Mouse (Mus musculus): ENCODE measurements around the gene Gm20737. TPM values are rescaled to one million over a fixed set of nuclear protein-coding genes. Genes with fewer than 3 reads are reported as not detected.
"Not testable (repeated sequence)": the region's sequence is repeated elsewhere in the genome, so short reads cannot be mapped to it uniquely, and the experiment has no call there.

Gm20737 gene
- polyA plus RNA-seq (2015; fragmentation: Nextera tagmentation; extraction: Ambion mirVana), result not detected in 2 replicates

GRCm38 (mm10) chrY:10535942-10536341 is at the start of gene Gm20737:
Gene Gm20737 (minus strand): TSS chrY:10536042.
- not testable (repeated sequence) for H3K4me2 ChIP-seq; ATAC-seq (ENCODE audit: extremely low read depth, insufficient number of reproducible peaks, low FRiP score, low TSS enrichment); H3K27ac ChIP-seq (replicated peaks); H3K9ac ChIP-seq; H3K36me3 ChIP-seq; H3K27me3 ChIP-seq (replicated peaks); H3K9me3 ChIP-seq; H3K4me3 ChIP-seq; H3K4me1 ChIP-seq

GRCm38 (mm10) chrY:10553153-10553552 is 17.3 kb upstream of the Gm20737 start, which contains the start of gene Gm21775:
Gene Gm21775 (plus strand): TSS chrY:10553453.
- not testable (repeated sequence) for H3K27me3 ChIP-seq (replicated peaks); H3K9ac ChIP-seq; H3K36me3 ChIP-seq; H3K9me3 ChIP-seq; H3K4me3 ChIP-seq; H3K4me1 ChIP-seq; H3K27ac ChIP-seq (replicated peaks); ATAC-seq (ENCODE audit: extremely low read depth, insufficient number of reproducible peaks, low FRiP score, low TSS enrichment); H3K4me2 ChIP-seq
- 66% methylated on average over 3 of the region's 5 CpGs for WGBS

Other genes starting within 250 kb of the Gm20737 start
- not detected in 2 replicates for gene Gm20834, start 211.5 kb downstream of the Gm20737 start, polyA plus RNA-seq (2015; fragmentation: Nextera tagmentation; extraction: Ambion mirVana)
- gene Gm28510, start 123.3 kb downstream of the Gm20737 start, polyA plus RNA-seq (2015; fragmentation: Nextera tagmentation; extraction: Ambion mirVana), result not detected in 2 replicates
- gene Gm21775, start 17.4 kb upstream of the Gm20737 start, polyA plus RNA-seq (2015; fragmentation: Nextera tagmentation; extraction: Ambion mirVana), result not detected in 2 replicates
- not detected in 2 replicates for gene Gm21900, start 80.3 kb upstream of the Gm20737 start, polyA plus RNA-seq (2015; fragmentation: Nextera tagmentation; extraction: Ambion mirVana)
- not detected in 2 replicates for gene Gm20777, start 216.4 kb upstream of the Gm20737 start, polyA plus RNA-seq (2015; fragmentation: Nextera tagmentation; extraction: Ambion mirVana)

Data from heart, embryonic 13.5 days (tissue).